Mouse (Mus musculus) lung, embryonic 15.5 days (tissue): Measurements from ENCODE around the gene Pdcl3. TPM values are rescaled to one million over a fixed set of nuclear protein-coding genes. Genes with fewer than 3 reads are reported as not detected.

Source experiments
- ATAC-seq: fragments of 200-750 bp; cut with Nextera tagmentation; 2 replicates; pipeline ENCODE4 v1.8.0; 2017; ENCODE audit warnings: moderate number of reproducible peaks, borderline replicate concordance; ENCODE audit not compliant: low FRiP score, low TSS enrichment; ENCODE audit errors: extremely low read depth
- H3K27ac ChIP-seq: fragments of 300-500 bp; sonication (generic); 2 replicates; pipeline ENCODE4 v1.5.1; 2015; ENCODE audit warnings: moderate library complexity, mild to moderate bottlenecking, inconsistent platforms
- H3K27me3 ChIP-seq: fragments of 300-500 bp; sonication (generic); 2 replicates; pipeline ENCODE4 v1.6.1; 2015; ENCODE audit warnings: inconsistent platforms
- H3K36me3 ChIP-seq: fragments of 300-500 bp; sonication (generic); 2 replicates; pipeline ENCODE4 v1.6.1; 2015; ENCODE audit warnings: inconsistent platforms
- H3K4me1 ChIP-seq: fragments of 300-500 bp; sonication (generic); 2 replicates; pipeline ENCODE4 v1.6.1; 2015; ENCODE audit warnings: inconsistent platforms
- H3K4me2 ChIP-seq: fragments of 300-500 bp; sonication (generic); 2 replicates; pipeline ENCODE4 v1.6.1; 2015; ENCODE audit warnings: inconsistent platforms, mild to moderate bottlenecking, moderate library complexity
- H3K4me3 ChIP-seq: fragments of 300-500 bp; sonication (generic); 2 replicates; pipeline ENCODE4 v1.5.1; 2015; ENCODE audit warnings: mild to moderate bottlenecking, inconsistent platforms
- H3K9ac ChIP-seq: fragments of 300-500 bp; sonication (generic); 2 replicates; pipeline ENCODE4 v1.6.1; 2015; ENCODE audit warnings: inconsistent platforms
- H3K9me3 ChIP-seq: fragments of 300-500 bp; sonication (generic); 2 replicates; pipeline ENCODE4 v1.6.1; 2016; ENCODE audit warnings: inconsistent platforms
- WGBS: fragments of 180-500 bp; shearing (Covaris S2); methylation state at CpG from one replicate; pipeline ENCODE4 v1.1.7; 2015; 5-methylcytosine and 5-hydroxymethylcytosine counted together
- polyA plus RNA-seq: library from polyadenylated mRNA; unstranded; fragments of >200 nt; fragmentation: Nextera tagmentation; extraction: Ambion mirVana; gene quantifications from 2 replicates; pipeline ENCODE4 v1.2.1, GENCODE M21; 2015

The Pdcl3 gene
- polyA plus RNA-seq, 1 experiment from 2014 or later: 168 TPM

- no peak for ATAC-seq
Observed at GRCm38 (mm10) chr1:38988357-38988756, 2.9 kb downstream of the Pdcl3 start.

GRCm38 (mm10) chr1:38992365-38992764, 7.0 kb downstream of the Pdcl3 start:
- ATAC-seq: no peak

More at GRCm38 (mm10) chr1:38988357-38988756, 2.9 kb downstream of the Pdcl3 start:
- Histone ChIP-seq H3K9me3 (no peaks in the 10 kb centered on the region), H3K36me3 (peaks cover 13% of the 10 kb centered on the region), H3K4me2 (peak overlapping the region; percentile 73), H3K27me3 (no peaks in the 10 kb centered on the region), H3K4me1 (peaks cover 15% of the 10 kb centered on the region), H3K27ac (peak overlapping the region; percentile 11; the same call in 1 of the 2 replicates), H3K9ac (peak overlapping the region; percentile 68), H3K4me3 (peak overlapping the region; percentile 71)
- 14% methylated on average over 7 of the region's 7 CpGs for WGBS

GRCm38 (mm10) chr1:39001106-39001505, 15.7 kb downstream of the Pdcl3 start:
- Histone ChIP-seq H3K9me3 (no peaks in the 10 kb centered on the region), H3K36me3 (peaks cover 17% of the 10 kb centered on the region), H3K4me2 (no peak overlapping the region), H3K27me3 (no peaks in the 10 kb centered on the region), H3K27ac (no peak overlapping the region), H3K9ac (no peak overlapping the region), H3K4me3 (no peak overlapping the region), H3K4me1 (no peaks in the 10 kb centered on the region)
- ATAC-seq: no peak; the same call in 1 of the 2 replicates
- 12% methylated on average over 5 of the region's 5 CpGs for WGBS

More at GRCm38 (mm10) chr1:38992365-38992764, 7.0 kb downstream of the Pdcl3 start:
- H3K36me3 ChIP-seq: peaks cover 45% of the 10 kb centered on the region
- H3K9me3 ChIP-seq: no peaks in the 10 kb centered on the region
- no peak overlapping the region for H3K4me2 ChIP-seq
- H3K9ac ChIP-seq: no peak overlapping the region
- 85% methylated on average over 3 of the region's 3 CpGs for WGBS
- no peaks in the 10 kb centered on the region for H3K27me3 ChIP-seq
- H3K4me3 ChIP-seq: no peak overlapping the region
- no peak overlapping the region for H3K27ac ChIP-seq
- H3K4me1 ChIP-seq: peaks cover 11% of the 10 kb centered on the region

GRCm38 (mm10) chr1:39005751-39006354, 20.4 kb downstream of the Pdcl3 start:
- Histone ChIP-seq H3K27ac (no peak overlapping the region), H3K9ac (no peak overlapping the region), H3K27me3 (no peaks in the 10 kb centered on the region), H3K36me3 (no peaks in the 10 kb centered on the region), H3K9me3 (no peaks in the 10 kb centered on the region), H3K4me3 (no peak overlapping the region), H3K4me2 (no peak overlapping the region), H3K4me1 (no peaks in the 10 kb centered on the region)
- WGBS: 75% methylated on average over 10 of the region's 10 CpGs
- ATAC-seq: no peak

GRCm38 (mm10) chr1:39006830-39007829, 21.7 kb downstream of the Pdcl3 start:
- no peak overlapping the region for H3K4me3 ChIP-seq
- no peak overlapping the region for H3K9ac ChIP-seq
- H3K36me3 ChIP-seq: no peaks in the 10 kb centered on the region
- peak overlapping the region; percentile 41; the same call in 1 of the 2 replicates for H3K27ac ChIP-seq
- H3K9me3 ChIP-seq: no peaks in the 10 kb centered on the region
- H3K4me1 ChIP-seq: no peaks in the 10 kb centered on the region
- no peaks in the 10 kb centered on the region for H3K27me3 ChIP-seq
- ATAC-seq: no peak
- 41% methylated on average over 11 of the region's 11 CpGs for WGBS
- H3K4me2 ChIP-seq: no peak overlapping the region

GRCm38 (mm10) chr1:39010583-39011021, 25.2 kb downstream of the Pdcl3 start:
- Histone ChIP-seq H3K4me3 (no peak overlapping the region), H3K27me3 (no peaks in the 10 kb centered on the region), H3K36me3 (no peaks in the 10 kb centered on the region), H3K9me3 (no peaks in the 10 kb centered on the region), H3K9ac (no peak overlapping the region), H3K4me2 (no peak overlapping the region; the same call in 1 of the 2 replicates), H3K4me1 (no peaks in the 10 kb centered on the region), H3K27ac (no peak overlapping the region)
- 0 out of 2 replicates have a peak, but pooled peaks have one; percentile 39 for ATAC-seq
- WGBS: 15% methylated on average over 12 of the region's 12 CpGs

GRCm38 (mm10) chr1:39012576-39012975, 27.2 kb downstream of the Pdcl3 start:
- no peaks in the 10 kb centered on the region for H3K27me3 ChIP-seq
- WGBS: 83% methylated on average over 13 of the region's 13 CpGs

GRCm38 (mm10) chr1:39013843-39014242, 28.4 kb downstream of the Pdcl3 start:
- Histone ChIP-seq H3K4me1 (no peaks in the 10 kb centered on the region), H3K36me3 (no peaks in the 10 kb centered on the region), H3K4me3 (no peak overlapping the region), H3K4me2 (no peak overlapping the region), H3K27ac (no peak overlapping the region), H3K9me3 (no peaks in the 10 kb centered on the region), H3K9ac (no peak overlapping the region), H3K27me3 (no peaks in the 10 kb centered on the region)
- 74% methylated on average over 6 of the region's 6 CpGs for WGBS
- no peak for ATAC-seq

More at GRCm38 (mm10) chr1:39012576-39012975, 27.2 kb downstream of the Pdcl3 start:
- Histone ChIP-seq H3K9me3 (no peaks in the 10 kb centered on the region), H3K4me3 (no peak overlapping the region), H3K9ac (no peak overlapping the region), H3K4me2 (no peak overlapping the region), H3K4me1 (no peaks in the 10 kb centered on the region), H3K36me3 (no peaks in the 10 kb centered on the region), H3K27ac (no peak overlapping the region)
- ATAC-seq: no peak

- no peak overlapping the region for H3K27ac ChIP-seq
Observed at GRCm38 (mm10) chr1:39015529-39015928, 30.1 kb downstream of the Pdcl3 start.

GRCm38 (mm10) chr1:39017871-39018270, 32.5 kb downstream of the Pdcl3 start:
- Histone ChIP-seq H3K4me3 (no peak overlapping the region), H3K4me2 (no peak overlapping the region), H3K9ac (no peak overlapping the region), H3K9me3 (no peaks in the 10 kb centered on the region), H3K4me1 (no peaks in the 10 kb centered on the region), H3K27me3 (no peaks in the 10 kb centered on the region), H3K27ac (no peak overlapping the region), H3K36me3 (no peaks in the 10 kb centered on the region)
- 58% methylated on average over 4 of the region's 4 CpGs for WGBS
- no peak for ATAC-seq

More at GRCm38 (mm10) chr1:39015529-39015928, 30.1 kb downstream of the Pdcl3 start:
- H3K36me3 ChIP-seq: no peaks in the 10 kb centered on the region
- H3K4me1 ChIP-seq: no peaks in the 10 kb centered on the region
- no peaks in the 10 kb centered on the region for H3K27me3 ChIP-seq
- H3K4me2 ChIP-seq: no peak overlapping the region
- WGBS: 77% methylated on average over 10 of the region's 10 CpGs
- H3K9ac ChIP-seq: no peak overlapping the region
- 0 out of 2 replicates have a peak, but pooled peaks have one; percentile 27 for ATAC-seq
- H3K9me3 ChIP-seq: no peaks in the 10 kb centered on the region
- no peak overlapping the region for H3K4me3 ChIP-seq

- no peak overlapping the region for H3K4me2 ChIP-seq
- no peaks in the 10 kb centered on the region for H3K27me3 ChIP-seq
- H3K36me3 ChIP-seq: no peaks in the 10 kb centered on the region
- peaks cover 9% of the 10 kb centered on the region; the same call in 1 of the 2 replicates for H3K4me1 ChIP-seq
- H3K9ac ChIP-seq: no peak overlapping the region
- ATAC-seq: no peak
- H3K27ac ChIP-seq: no peak overlapping the region
- no peak overlapping the region for H3K4me3 ChIP-seq
- no peaks in the 10 kb centered on the region for H3K9me3 ChIP-seq
- WGBS: 29% methylated on average over 7 of the region's 7 CpGs
Observed at GRCm38 (mm10) chr1:39025142-39025541, 39.7 kb downstream of the Pdcl3 start.
